ENCODE assay signal across 17 mouse cellular contexts in genomic region chr2:68432834-68433233, GRCm38 (mm10). TPM values are rescaled to one million over a fixed set of nuclear protein-coding genes. Genes with fewer than 3 reads are reported as not detected.
DNase-seq lines count a peak whose midpoint lies in the region; ATAC-seq and TF ChIP-seq lines count a peak whose summit lies in the region.
"Had no signal": no experiment of that assay in that cellular context is flagged by ENCODE, and none has a peak within 500 bp of the region (broad histone marks: within the 10 kb centered on the region; RNA-seq: fewer than 3 reads in every experiment).

No protein-coding gene starts in this region.

- H3K36me3 ChIP-seq in heart, embryonic 10.5 days = no peaks in the 10 kb centered on the region
- H3K36me3 ChIP-seq in neural tube, embryonic 15.5 days = no peaks in the 10 kb centered on the region
- H3K36me3 ChIP-seq in midbrain, postnatal 0 days (ENCODE audit: insufficient read depth, low read length) = no peaks in the 10 kb centered on the region
- H3K36me3 ChIP-seq: hindbrain, embryonic 13.5 days; liver, embryonic 12.5 days had no signal

- 19% methylated on average over 4 of the region's 4 CpGs for WGBS in heart, embryonic 10.5 days
- WGBS in neural tube, embryonic 15.5 days = 63% methylated on average over 4 of the region's 4 CpGs
- WGBS in midbrain, postnatal 0 days = 70% methylated on average over 4 of the region's 4 CpGs

- no peaks in the 10 kb centered on the region for H3K27me3 ChIP-seq in heart, embryonic 10.5 days (ENCODE audit: insufficient read depth, poor library complexity, severe bottlenecking)
- H3K27me3 ChIP-seq in neural tube, embryonic 15.5 days (replicated peaks) = no peaks in the 10 kb centered on the region
- H3K27me3 ChIP-seq in midbrain, postnatal 0 days (ENCODE audit: insufficient read depth, low read length) = no peaks in the 10 kb centered on the region
- H3K27me3 ChIP-seq: hindbrain, embryonic 13.5 days had no signal

- no peak for TF ChIP-seq CTCF in midbrain, postnatal 0 days (IDR thresholded peaks at IDR 0.05)

- peak overlapping the region; percentile 80 for H3K27ac ChIP-seq in heart, embryonic 10.5 days
- no peak overlapping the region for H3K27ac ChIP-seq in neural tube, embryonic 15.5 days (replicated peaks)
- H3K27ac ChIP-seq in midbrain, postnatal 0 days (ENCODE audit: low read depth, low read length) = no peak overlapping the region
- H3K27ac ChIP-seq: hindbrain, embryonic 13.5 days; liver, embryonic 12.5 days had no signal

- peak; percentile 12 for DNase-seq in retina, postnatal 1 day
- no peak for DNase-seq in retina, embryonic 14.5 days (ENCODE audit: low spot score)
- DNase-seq in heart, embryonic 10.5 days (ENCODE audit: low spot score) = no peak
- DNase-seq in heart, postnatal 10 days = peak; percentile 71 to 78
- no peak for DNase-seq in midbrain, postnatal 0 days (ENCODE audit: low spot score)
- DNase-seq: cerebellum, adult 9-11 months; gastrocnemius, postnatal 14 days; kidney, adult 11 months; kidney, postnatal 25 days; layer of hippocampus, adult 9-11 months; left cerebral cortex, postnatal 4 days had no signal

- intact Hi-C loops in heart, postnatal 10 days (cut with DNase I) = loop anchor here (1.0 to 5.0 kb wide), 2 partner anchors 33 to 56 kb away; no protein-coding TSS in a partner anchor

- ATAC-seq in neural tube, embryonic 15.5 days (ENCODE audit: low FRiP score) = no peak
- no peak for ATAC-seq in granulocyte monocyte progenitor cell, adult 5-6 weeks (replicated peaks; ENCODE audit: poor library complexity, severe bottlenecking)
- no peak for ATAC-seq in midbrain, postnatal 0 days (ENCODE audit: low FRiP score)
- ATAC-seq: CD4-positive, CD25-positive, alpha-beta regulatory T cell, adult 4 months; liver, embryonic 12.5 days had no signal

- no peak overlapping the region for H3K4me3 ChIP-seq in heart, embryonic 10.5 days
- no peak overlapping the region for H3K4me3 ChIP-seq in neural tube, embryonic 15.5 days (replicated peaks)
- no peak overlapping the region for H3K4me3 ChIP-seq in midbrain, postnatal 0 days (ENCODE audit: low read depth, low read length)
- H3K4me3 ChIP-seq: hindbrain, embryonic 13.5 days; liver, embryonic 12.5 days had no signal

- no peaks in the 10 kb centered on the region for H3K9me3 ChIP-seq in heart, embryonic 10.5 days
- no peaks in the 10 kb centered on the region for H3K9me3 ChIP-seq in neural tube, embryonic 15.5 days (replicated peaks)
- no peaks in the 10 kb centered on the region for H3K9me3 ChIP-seq in midbrain, postnatal 0 days (ENCODE audit: low read length)
- H3K9me3 ChIP-seq: hindbrain, embryonic 13.5 days; liver, embryonic 12.5 days had no signal

- peaks cover 84% of the 10 kb centered on the region for H3K4me1 ChIP-seq in heart, embryonic 10.5 days
- peaks cover 23% of the 10 kb centered on the region for H3K4me1 ChIP-seq in neural tube, embryonic 15.5 days
- H3K4me1 ChIP-seq in midbrain, postnatal 0 days (ENCODE audit: insufficient read depth, low read length) = no peaks in the 10 kb centered on the region; the same call in 1 of the 2 replicates

- H3K4me2 ChIP-seq in neural tube, embryonic 15.5 days = no peak overlapping the region
- H3K4me2 ChIP-seq in midbrain, postnatal 0 days (ENCODE audit: low read depth, low read length, poor library complexity, severe bottlenecking) = no peak overlapping the region
- H3K4me2 ChIP-seq: hindbrain, embryonic 13.5 days; liver, embryonic 12.5 days had no signal

- no peak overlapping the region for H3K9ac ChIP-seq in neural tube, embryonic 15.5 days (replicated peaks)
- no peak overlapping the region for H3K9ac ChIP-seq in midbrain, postnatal 0 days (replicated peaks; ENCODE audit: low read length, poor library complexity, severe bottlenecking)
- H3K9ac ChIP-seq: hindbrain, embryonic 13.5 days; liver, embryonic 12.5 days had no signal

RNA-seq across cellular contexts. Expression of gene Stk39, which starts 39.2 kb away (rescaled TPM):
- 45.2 and 51.3 TPM in 2 replicates for polyA plus RNA-seq in heart, embryonic 10.5 days (2016; fragmentation: Nextera tagmentation; extraction: Ambion mirVana)
- total RNA-seq in heart, postnatal 10 days (2021) = 100 to 1,000 TPM; 111 to 145 TPM
- 26.4 and 27.3 TPM in 2 replicates for polyA plus RNA-seq in neural tube, embryonic 15.5 days (2015; fragmentation: Nextera tagmentation; extraction: Ambion mirVana)
- total RNA-seq in granulocyte monocyte progenitor cell, adult 5-6 weeks (2014; fragmentation: Nextera tagmentation) = 0.11 TPM in 1 of 2 replicates, not detected in the other
- total RNA-seq in granulocyte monocyte progenitor cell, adult 5-6 weeks (2017) = 0.36 and 0.90 TPM in 2 replicates
- total RNA-seq in midbrain, postnatal 0 days (2014; rRNA removed) = 33.9 and 37.9 TPM in 2 replicates
- polyA plus RNA-seq in midbrain, postnatal 0 days (2015; fragmentation: Nextera tagmentation; extraction: Ambion mirVana) = 20.9 and 23.4 TPM in 2 replicates
- total RNA-seq: MEL had no signal

Comparison
In these comparisons a context has a peak if more than half of its experiments do, and no peak if none do; other contexts are left out.
1. DNase-seq: peak in retina, postnatal 1 day (single experiment) and heart, postnatal 10 days (2 of 2); none in retina, embryonic 14.5 days (single experiment), heart, embryonic 10.5 days (single experiment) and midbrain, postnatal 0 days (single experiment).
2. RNA of gene Stk39, which starts 39.2 kb away (total RNA-seq): 111 to 145 TPM in heart, postnatal 10 days and 33.9 to 37.9 TPM in midbrain, postnatal 0 days; 0.11 to 0.90 TPM in granulocyte monocyte progenitor cell, adult 5-6 weeks; every median in the first group is over 10 times any median in the second.